Mouse (Mus musculus) neutrophil, adult 59 days (primary cell): ENCODE results near the gene Bard1. TPM values are rescaled to one million over a fixed set of nuclear protein-coding genes. Genes with fewer than 3 reads are reported as not detected.

Experiments used
- total RNA-seq, 2 experiments: library from RNA; stranded (reverse); gene quantifications; 1 replicate in 1 of 2; 2 replicates in 1 of 2; pipeline ENCODE4 v1.2.4; 2023

The Bard1 gene
- 10 to 100 TPM; 14.3 to 14.4 TPM for total RNA-seq

GRCm38 (mm10) chr1:71102344-71103173, at the start of gene Bard1:
Gene Bard1 (minus strand): TSS chr1:71103146.

